Mouse (Mus musculus): ENCODE measurements around the gene Lins1.

Lins1 gene

GRCm38 (mm10) chr7:66689620-66690360 lies at the start of gene Lins1:
TSS of gene Lins1 (plus strand) at chr7:66689889.
- Histone ChIP-seq H3K27me3 (ENCODE audit: insufficient read depth, low read length) (no peaks in the 10 kb centered on the region), H3K9me3 (ENCODE audit: low read length) (no peaks in the 10 kb centered on the region), H3K36me3 (ENCODE audit: insufficient read depth, low read length) (no peaks in the 10 kb centered on the region), H3K4me3 (replicated peaks; ENCODE audit: low read length) (peak within 1 kb of the TSS; percentile 90), H3K4me1 (replicated peaks; ENCODE audit: low read depth, low read length) (peaks cover 14% of the 10 kb centered on the region)
- no peak for TF ChIP-seq POU5F1 (IDR thresholded peaks at IDR 0.05; ENCODE audit: borderline replicate concordance, low read length)
- TF ChIP-seq NANOG (IDR thresholded peaks at IDR 0.05; ENCODE audit: borderline replicate concordance, low read length) = no peak
- TF ChIP-seq CTCF (conservative IDR thresholded peaks at IDR 0.05; ENCODE audit: low read length) = no peak

- Histone ChIP-seq H3K4me3 (replicated peaks; ENCODE audit: low read length) (no peak overlapping the region), H3K27me3 (ENCODE audit: insufficient read depth, low read length) (no peaks in the 10 kb centered on the region), H3K36me3 (ENCODE audit: insufficient read depth, low read length) (peaks cover 26% of the 10 kb centered on the region), H3K4me1 (replicated peaks; ENCODE audit: low read depth, low read length) (peaks cover 3% of the 10 kb centered on the region; the same call in 1 of the 2 replicates), H3K9me3 (ENCODE audit: low read length) (no peaks in the 10 kb centered on the region)
- TF ChIP-seq POU5F1 (IDR thresholded peaks at IDR 0.05; ENCODE audit: borderline replicate concordance, low read length) (no peak), NANOG (IDR thresholded peaks at IDR 0.05; ENCODE audit: borderline replicate concordance, low read length) (no peak), CTCF (conservative IDR thresholded peaks at IDR 0.05; ENCODE audit: low read length) (no peak)
Observed at GRCm38 (mm10) chr7:66645736-66646135, 44.0 kb upstream of the Lins1 start.

- TF ChIP-seq CTCF (conservative IDR thresholded peaks at IDR 0.05; ENCODE audit: low read length) = no peak
- no peak for TF ChIP-seq NANOG (IDR thresholded peaks at IDR 0.05; ENCODE audit: borderline replicate concordance, low read length)
- no peak for TF ChIP-seq POU5F1 (IDR thresholded peaks at IDR 0.05; ENCODE audit: borderline replicate concordance, low read length)
- no peaks in the 10 kb centered on the region for H3K9me3 ChIP-seq (ENCODE audit: low read length)
- H3K36me3 ChIP-seq (ENCODE audit: insufficient read depth, low read length) = peaks cover 23% of the 10 kb centered on the region
- H3K4me3 ChIP-seq (replicated peaks; ENCODE audit: low read length) = no peak overlapping the region
- no peaks in the 10 kb centered on the region for H3K27me3 ChIP-seq (ENCODE audit: insufficient read depth, low read length)
- peaks cover 12% of the 10 kb centered on the region for H3K4me1 ChIP-seq (replicated peaks; ENCODE audit: low read depth, low read length)
Observed at GRCm38 (mm10) chr7:66649181-66649580, 40.5 kb upstream of the Lins1 start.

- Histone ChIP-seq H3K36me3 (ENCODE audit: insufficient read depth, low read length) (peaks cover 36% of the 10 kb centered on the region), H3K4me1 (replicated peaks; ENCODE audit: low read depth, low read length) (peaks cover 12% of the 10 kb centered on the region), H3K4me3 (replicated peaks; ENCODE audit: low read length) (no peak overlapping the region), H3K9me3 (ENCODE audit: low read length) (no peaks in the 10 kb centered on the region), H3K27me3 (ENCODE audit: insufficient read depth, low read length) (no peaks in the 10 kb centered on the region)
- TF ChIP-seq NANOG (IDR thresholded peaks at IDR 0.05; ENCODE audit: borderline replicate concordance, low read length) (no peak), CTCF (conservative IDR thresholded peaks at IDR 0.05; ENCODE audit: low read length) (no peak), POU5F1 (IDR thresholded peaks at IDR 0.05; ENCODE audit: borderline replicate concordance, low read length) (no peak)
Observed at GRCm38 (mm10) chr7:66650883-66651282, 38.8 kb upstream of the Lins1 start.

GRCm38 (mm10) chr7:66652216-66652615 lies 37.5 kb upstream of the Lins1 start:
- TF ChIP-seq CTCF (conservative IDR thresholded peaks at IDR 0.05; ENCODE audit: low read length) = no peak
- no peak for TF ChIP-seq NANOG (IDR thresholded peaks at IDR 0.05; ENCODE audit: borderline replicate concordance, low read length)
- TF ChIP-seq POU5F1 (IDR thresholded peaks at IDR 0.05; ENCODE audit: borderline replicate concordance, low read length) = no peak

GRCm38 (mm10) chr7:66653596-66653995 lies 36.1 kb upstream of the Lins1 start:
- peaks cover 18% of the 10 kb centered on the region for H3K4me1 ChIP-seq (replicated peaks; ENCODE audit: low read depth, low read length)
- TF ChIP-seq NANOG (IDR thresholded peaks at IDR 0.05; ENCODE audit: borderline replicate concordance, low read length) (no peak), POU5F1 (IDR thresholded peaks at IDR 0.05; ENCODE audit: borderline replicate concordance, low read length) (no peak), CTCF (conservative IDR thresholded peaks at IDR 0.05; ENCODE audit: low read length) (no peak)
- peaks cover 45% of the 10 kb centered on the region for H3K36me3 ChIP-seq (ENCODE audit: insufficient read depth, low read length)
- no peaks in the 10 kb centered on the region for H3K27me3 ChIP-seq (ENCODE audit: insufficient read depth, low read length)
- no peak overlapping the region for H3K4me3 ChIP-seq (replicated peaks; ENCODE audit: low read length)
- no peaks in the 10 kb centered on the region for H3K9me3 ChIP-seq (ENCODE audit: low read length)

More at GRCm38 (mm10) chr7:66652216-66652615, 37.5 kb upstream of the Lins1 start:
- peaks cover 12% of the 10 kb centered on the region for H3K4me1 ChIP-seq (replicated peaks; ENCODE audit: low read depth, low read length)
- H3K9me3 ChIP-seq (ENCODE audit: low read length) = no peaks in the 10 kb centered on the region
- no peak overlapping the region for H3K4me3 ChIP-seq (replicated peaks; ENCODE audit: low read length)
- no peaks in the 10 kb centered on the region for H3K27me3 ChIP-seq (ENCODE audit: insufficient read depth, low read length)
- H3K36me3 ChIP-seq (ENCODE audit: insufficient read depth, low read length) = peaks cover 38% of the 10 kb centered on the region

GRCm38 (mm10) chr7:66655471-66655870 lies 34.2 kb upstream of the Lins1 start:
- Histone ChIP-seq H3K4me1 (replicated peaks; ENCODE audit: low read depth, low read length) (peaks cover 29% of the 10 kb centered on the region), H3K9me3 (ENCODE audit: low read length) (no peaks in the 10 kb centered on the region), H3K36me3 (ENCODE audit: insufficient read depth, low read length) (peaks cover 58% of the 10 kb centered on the region), H3K4me3 (replicated peaks; ENCODE audit: low read length) (no peak overlapping the region), H3K27me3 (ENCODE audit: insufficient read depth, low read length) (no peaks in the 10 kb centered on the region)
- TF ChIP-seq CTCF (conservative IDR thresholded peaks at IDR 0.05; ENCODE audit: low read length) = no peak
- TF ChIP-seq POU5F1 (IDR thresholded peaks at IDR 0.05; ENCODE audit: borderline replicate concordance, low read length) = no peak
- TF ChIP-seq NANOG (IDR thresholded peaks at IDR 0.05; ENCODE audit: borderline replicate concordance, low read length) = no peak

GRCm38 (mm10) chr7:66660291-66660690 lies 29.4 kb upstream of the Lins1 start:
- Histone ChIP-seq H3K36me3 (ENCODE audit: insufficient read depth, low read length) (peaks cover 42% of the 10 kb centered on the region), H3K4me3 (replicated peaks; ENCODE audit: low read length) (peak overlapping the region; percentile 30; the same call in 1 of the 2 replicates), H3K9me3 (ENCODE audit: low read length) (no peaks in the 10 kb centered on the region), H3K27me3 (ENCODE audit: insufficient read depth, low read length) (no peaks in the 10 kb centered on the region), H3K4me1 (replicated peaks; ENCODE audit: low read depth, low read length) (peaks cover 28% of the 10 kb centered on the region)
- TF ChIP-seq NANOG (IDR thresholded peaks at IDR 0.05; ENCODE audit: borderline replicate concordance, low read length) = no peak
- no peak for TF ChIP-seq CTCF (conservative IDR thresholded peaks at IDR 0.05; ENCODE audit: low read length)
- TF ChIP-seq POU5F1 (IDR thresholded peaks at IDR 0.05; ENCODE audit: borderline replicate concordance, low read length) = no peak

Measured in E14TG2a.4 (cell line).